Mouse (Mus musculus): Measurements from ENCODE around the gene Cirbp.
"Not testable (repeated sequence)": the region's sequence is repeated elsewhere in the genome, so short reads cannot be mapped to it uniquely, and the experiment has no call there.

Cirbp gene

GRCm38 (mm10) chr10:80182547-80182946 is 16.8 kb downstream of the Cirbp start:
- no peak for DNase-seq

- DNase-seq, result no peak
These were observed 20.9 kb downstream of the Cirbp start for GRCm38 (mm10) chr10:80186649-80187048.

- no peak for DNase-seq
These were observed 22.0 kb downstream of the Cirbp start for GRCm38 (mm10) chr10:80187739-80188138.

DNA sequence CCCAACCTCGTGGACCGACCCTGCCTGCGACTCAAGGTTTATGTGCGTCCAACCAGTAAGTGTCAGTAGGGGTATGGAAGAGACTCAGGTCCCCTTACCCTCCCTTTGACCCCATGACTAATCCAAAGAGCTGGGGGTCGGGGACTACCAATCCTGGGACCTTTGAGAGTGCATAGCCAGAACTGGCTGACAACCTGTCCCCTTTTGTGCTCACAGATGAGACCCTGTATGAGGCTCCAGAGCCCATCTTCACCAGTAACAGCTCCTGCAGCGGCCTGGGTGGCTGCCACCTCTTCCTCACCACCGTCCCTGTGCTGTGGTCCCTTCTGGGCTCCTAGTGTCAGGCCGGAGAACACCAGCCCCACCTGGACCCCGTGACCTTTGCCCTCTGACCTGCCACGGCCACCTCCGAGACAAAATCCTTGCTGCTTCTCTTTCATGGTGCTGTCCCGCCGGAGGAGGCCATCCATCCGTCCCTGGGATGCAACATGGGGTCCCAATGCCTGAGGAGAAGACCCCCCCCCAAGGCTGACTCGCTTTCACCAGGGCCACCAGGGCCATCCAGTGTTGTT is 22.8 kb downstream of the Cirbp start:
- no peak for DNase-seq

DNA sequence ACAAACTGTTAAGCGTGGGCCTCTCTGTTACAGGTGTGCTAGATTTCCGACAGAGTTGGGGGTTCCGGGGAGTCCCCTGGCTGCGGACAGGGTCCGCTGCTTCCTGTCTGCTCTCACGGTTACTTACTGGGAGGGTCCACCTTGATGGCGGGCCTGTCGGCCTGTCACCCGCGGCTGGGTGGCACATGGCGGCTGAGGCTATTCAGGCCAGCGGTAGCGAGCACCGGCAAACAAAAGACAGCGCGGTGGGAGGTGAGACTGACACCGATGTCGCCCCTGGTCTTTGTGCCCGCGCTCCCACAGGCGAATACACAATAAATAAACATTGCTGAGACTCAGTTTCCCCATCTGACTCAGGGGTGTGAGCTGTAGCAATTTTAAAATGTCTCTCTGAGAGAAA is 24.2 kb downstream of the Cirbp start:
- DNase-seq, result no peak

GRCm38 (mm10) chr10:80190491-80191051 is 24.8 kb downstream of the Cirbp start:
- DNase-seq, result peak; percentile 38

DNA sequence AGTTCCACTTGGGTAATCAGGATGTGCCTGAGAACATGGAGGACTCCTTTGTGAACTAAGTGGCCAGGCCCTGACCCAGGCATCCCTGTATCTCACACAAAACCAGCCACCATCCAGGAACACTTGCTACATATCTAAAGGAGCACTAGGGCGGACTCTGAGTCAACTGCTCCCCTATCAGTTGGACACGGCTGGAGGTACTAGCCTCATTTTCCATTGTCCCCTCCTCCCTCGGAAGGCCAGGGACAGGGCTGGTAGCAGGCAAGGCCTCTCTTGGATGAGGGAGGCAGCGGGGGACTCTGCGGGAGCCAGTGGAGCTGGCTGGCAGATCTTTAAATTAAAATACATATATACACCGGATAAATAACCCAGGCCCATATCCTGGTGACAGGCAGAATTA is 28.2 kb downstream of the Cirbp start:
- no peak for DNase-seq

DNA sequence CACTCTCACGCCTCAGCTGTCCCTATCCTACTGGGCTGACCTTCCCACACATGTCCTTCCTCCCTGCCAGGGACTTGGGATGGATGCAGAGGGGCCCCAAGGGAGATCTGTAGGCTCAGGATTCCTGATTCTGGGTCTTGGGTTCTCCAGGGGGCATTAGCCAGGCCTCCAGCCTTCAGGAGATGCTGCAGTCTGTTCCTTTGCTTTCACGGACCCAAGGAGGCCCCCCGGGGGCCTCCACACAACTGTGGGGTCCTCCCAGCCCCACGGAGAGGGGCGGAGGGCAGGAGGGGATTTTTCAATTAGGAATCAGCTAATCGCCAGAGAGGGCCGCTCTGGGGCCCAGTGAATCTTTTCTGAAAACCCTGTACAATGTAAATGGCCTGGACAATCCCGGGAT is 28.7 kb downstream of the Cirbp start:
- no peak for DNase-seq

GRCm38 (mm10) chr10:80196167-80196566 is 30.4 kb downstream of the Cirbp start:
- no peak for DNase-seq

- DNase-seq, result no peak
These were observed 31.2 kb downstream of the Cirbp start for GRCm38 (mm10) chr10:80196778-80197581.

GRCm38 (mm10) chr10:80199440-80200008 is 33.7 kb downstream of the Cirbp start:
- DNase-seq, result peak; percentile 83

DNA sequence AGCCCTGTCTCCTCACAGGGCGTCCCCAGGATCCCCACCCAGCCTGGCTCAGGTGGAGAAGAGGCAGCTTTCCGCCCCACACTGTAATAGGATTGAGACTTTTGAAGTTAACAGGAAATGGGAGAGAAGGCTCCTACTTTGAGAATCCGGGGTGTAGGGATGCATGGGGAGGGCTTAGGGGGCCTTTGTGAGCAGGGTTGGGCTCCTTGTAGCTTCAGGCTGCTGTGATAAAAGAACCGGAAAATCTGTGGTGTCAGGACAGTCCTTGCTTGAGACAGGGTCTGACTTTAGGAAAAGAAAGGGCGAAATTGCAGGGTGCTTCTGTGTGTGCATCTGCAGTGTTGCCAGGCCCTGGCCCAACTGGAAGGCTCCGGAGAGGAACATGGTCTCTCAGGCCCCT is 34.7 kb downstream of the Cirbp start:
- no peak for DNase-seq

GRCm38 (mm10) chr10:80204055-80204454 is 38.3 kb downstream of the Cirbp start:
- no peak for DNase-seq

DNA sequence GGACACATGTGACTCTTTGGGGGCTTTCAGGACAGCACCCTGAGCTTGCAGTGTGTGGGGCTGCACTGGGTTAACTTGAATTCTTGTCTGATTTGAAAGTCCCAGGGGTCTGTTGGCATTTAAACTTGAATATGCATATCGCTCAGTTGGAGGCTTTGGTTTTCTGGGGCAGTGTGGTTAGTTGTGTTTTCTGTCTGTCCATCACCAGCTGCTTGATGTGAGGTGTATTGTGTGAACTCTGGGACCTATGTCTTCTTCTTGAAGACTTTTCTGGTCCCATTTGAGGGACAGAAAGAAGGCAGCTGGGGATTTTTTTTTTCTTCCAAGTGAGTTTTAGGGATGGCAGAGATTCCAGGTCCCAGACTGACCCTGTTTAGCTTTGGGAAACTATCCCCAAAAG is 41.4 kb downstream of the Cirbp start:
- DNase-seq, result no peak

DNA sequence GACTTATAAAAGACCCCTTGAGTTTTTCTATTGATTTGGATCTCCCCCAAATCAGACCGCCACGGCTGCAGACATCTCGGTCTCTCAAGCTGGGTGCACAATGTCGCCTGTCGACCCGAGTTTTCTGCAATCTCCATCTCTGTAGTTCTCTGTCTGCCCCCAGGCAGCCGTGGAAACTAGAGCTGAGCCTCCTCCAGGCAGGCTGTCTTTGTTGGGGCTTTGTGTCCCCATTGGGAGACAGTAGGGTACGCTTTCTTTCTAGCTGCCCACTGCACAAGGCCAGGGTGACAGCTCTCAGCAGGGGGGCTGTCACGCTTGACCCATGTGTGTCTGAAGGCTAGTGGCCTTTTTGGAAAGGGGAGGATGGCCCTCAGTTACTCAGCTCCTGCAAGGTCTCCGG is 41.9 kb downstream of the Cirbp start:
- no peak for DNase-seq

GRCm38 (mm10) chr10:80208248-80208647 is 42.5 kb downstream of the Cirbp start:
- no peak for DNase-seq

DNA sequence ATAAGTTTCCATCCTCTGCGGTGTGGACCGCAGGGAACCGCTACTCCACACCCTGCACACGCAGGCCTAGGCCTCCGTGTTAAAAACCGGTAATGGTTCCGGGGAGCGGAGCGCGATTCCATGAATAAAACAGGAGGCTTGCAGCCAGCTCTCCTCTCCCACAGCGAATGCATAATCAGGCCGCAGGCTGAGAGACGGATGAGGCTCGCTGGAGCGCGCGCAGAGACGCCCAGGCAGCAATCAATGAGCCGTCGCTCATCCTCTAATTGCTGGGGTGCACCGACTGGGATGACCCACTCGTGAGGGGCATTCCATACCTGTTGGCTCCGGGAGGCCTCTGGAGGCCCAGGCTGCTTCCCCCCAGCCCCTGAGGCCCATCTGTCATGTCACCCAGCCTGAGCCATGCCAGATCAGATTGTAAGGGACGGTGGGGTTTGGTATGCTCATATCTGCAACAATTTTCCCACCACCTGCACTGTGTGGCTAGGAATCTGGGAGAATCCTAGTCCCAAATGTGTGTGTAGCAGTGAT is 43.1 kb downstream of the Cirbp start:
- no peak for DNase-seq

DNA sequence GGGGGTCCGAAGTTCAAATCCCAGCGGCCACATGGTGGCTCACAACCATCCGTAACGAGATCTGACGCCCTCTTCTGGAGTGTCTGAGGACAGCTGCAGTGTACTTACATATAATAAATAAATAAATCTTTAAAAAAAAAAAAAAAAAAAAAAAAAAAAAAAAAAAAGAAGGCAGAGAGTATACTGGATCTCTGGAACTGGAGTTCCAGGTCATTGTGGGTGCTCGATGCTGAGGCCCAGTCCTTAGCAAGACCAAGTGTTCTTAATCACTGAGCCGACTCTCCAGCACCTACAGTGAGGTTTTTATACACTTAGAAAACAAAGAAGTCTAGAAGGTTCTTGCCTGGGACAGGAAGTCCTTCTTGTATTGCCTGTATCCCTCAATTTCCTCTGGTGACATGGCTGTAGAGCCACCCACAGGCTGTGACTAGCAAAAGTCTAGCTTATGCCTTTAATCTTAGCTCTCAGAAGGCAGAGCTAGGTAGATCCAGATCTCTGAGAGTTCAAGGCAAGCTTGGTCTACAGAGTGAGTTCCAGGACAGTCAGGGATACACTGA is 45.8 kb downstream of the Cirbp start:
- DNase-seq, result not testable (repeated sequence)

DNA sequence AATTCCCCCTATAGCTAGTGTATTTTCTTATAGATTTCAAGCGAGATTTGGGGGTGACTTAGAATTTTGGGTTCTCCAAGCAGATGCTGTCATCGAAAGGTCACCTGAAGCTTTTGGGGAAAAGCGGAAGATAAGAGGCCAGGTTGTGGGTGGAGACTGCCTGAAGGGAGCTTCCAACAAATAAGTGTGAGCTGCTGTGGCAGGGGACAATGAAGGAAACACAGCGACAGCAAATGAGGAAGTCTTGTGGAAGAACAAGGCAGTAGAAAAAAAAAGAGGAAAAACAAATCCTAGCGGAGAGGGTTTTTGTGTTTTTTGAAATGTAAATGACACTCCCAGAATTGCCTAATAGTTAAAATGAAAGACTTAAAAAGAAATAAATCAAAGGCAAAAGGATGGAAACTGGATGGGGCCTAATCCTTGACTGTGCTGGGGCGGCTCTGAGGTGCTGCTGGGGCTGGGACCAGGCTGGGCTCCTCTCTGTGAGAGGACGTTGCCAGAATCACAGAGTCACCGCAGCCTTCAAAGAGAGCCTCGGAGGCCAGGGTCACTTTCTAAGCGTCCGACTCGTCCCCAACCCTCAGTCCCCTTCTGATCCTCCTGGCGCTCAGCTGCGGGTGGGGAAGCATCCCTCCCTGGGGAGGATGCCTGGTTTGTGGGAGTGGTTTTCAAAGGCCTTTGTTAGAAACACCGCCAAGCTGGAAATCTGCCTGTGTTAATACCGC is 49.4 kb downstream of the Cirbp start:
- no peak for DNase-seq

DNA sequence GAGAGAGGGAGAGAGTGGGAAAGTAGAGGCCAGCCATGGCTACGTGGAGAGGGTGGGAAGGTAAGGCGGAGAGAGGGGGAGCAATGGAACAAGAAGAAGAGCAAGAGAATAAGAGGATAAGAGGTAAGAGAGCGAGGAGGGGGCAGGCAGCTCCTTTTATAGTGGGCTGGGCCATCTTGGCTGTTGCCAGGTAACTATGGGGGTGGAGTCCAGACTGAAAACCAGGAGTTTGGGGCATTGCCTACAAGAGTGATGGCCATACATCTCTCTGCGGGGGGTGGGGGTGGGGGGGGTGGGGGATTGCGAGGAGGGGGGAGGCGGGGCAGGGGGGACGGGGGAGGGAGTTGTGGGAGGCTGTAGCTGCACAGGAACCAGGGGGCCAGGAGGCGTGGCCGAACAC is 54.9 kb downstream of the Cirbp start:
- no peak for DNase-seq

Measured in liver (tissue).